Mouse (Mus musculus): Measurements from ENCODE around the gene Slc46a2. TPM values are rescaled to one million over a fixed set of nuclear protein-coding genes. Genes with fewer than 3 reads are reported as not detected.

Gene Slc46a2
- total RNA-seq, 2 experiments from 2014 or later: not detected

DNA sequence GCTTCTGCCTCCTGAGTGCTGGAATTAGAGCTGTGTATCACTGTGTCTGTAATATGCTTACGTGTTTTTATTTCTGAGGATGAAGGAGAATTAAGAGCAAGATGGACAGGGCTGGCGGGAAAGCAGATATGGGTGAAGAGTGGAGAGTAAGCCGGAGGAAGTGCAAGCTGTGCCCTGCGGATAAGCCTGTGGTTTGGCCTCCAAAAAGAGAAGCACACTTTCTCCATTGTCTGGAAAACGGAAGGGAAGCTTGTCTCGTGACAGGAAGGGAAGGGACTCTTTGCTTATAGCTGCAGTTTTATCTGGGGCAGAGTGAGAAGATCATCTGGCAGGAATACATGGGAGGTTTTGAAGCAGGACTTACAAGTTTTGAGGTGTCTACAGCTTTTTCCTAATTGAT lies 51.0 kb downstream of the Slc46a2 start:
- ATAC-seq (replicated peaks; ENCODE audit: low FRiP score, low TSS enrichment, poor library complexity, severe bottlenecking): peak; percentile 96

GRCm38 (mm10) chr4:59862335-59862734 lies 52.5 kb downstream of the Slc46a2 start:
- ATAC-seq (replicated peaks; ENCODE audit: low FRiP score, low TSS enrichment, poor library complexity, severe bottlenecking): no peak

DNA sequence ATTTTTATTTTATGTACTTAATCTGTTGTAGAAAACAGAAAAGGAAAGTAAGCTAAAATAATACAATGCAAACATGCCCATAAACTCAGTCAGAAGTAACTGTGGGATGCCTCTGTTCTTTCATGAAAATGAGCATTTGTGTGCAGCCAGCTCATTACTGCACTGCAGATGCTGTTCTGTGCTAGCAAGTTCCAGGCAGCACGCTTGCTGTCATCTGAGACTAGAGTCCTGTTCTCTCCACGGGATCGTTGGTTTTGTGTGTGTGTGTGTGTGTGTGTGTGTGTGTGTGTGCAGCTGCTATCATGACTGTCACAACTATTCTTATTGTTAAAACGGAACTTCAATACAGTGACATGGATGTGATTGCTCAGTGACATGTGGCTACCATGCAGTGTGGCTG lies 53.0 kb downstream of the Slc46a2 start:
- ATAC-seq (replicated peaks; ENCODE audit: low FRiP score, low TSS enrichment, poor library complexity, severe bottlenecking): no peak

DNA sequence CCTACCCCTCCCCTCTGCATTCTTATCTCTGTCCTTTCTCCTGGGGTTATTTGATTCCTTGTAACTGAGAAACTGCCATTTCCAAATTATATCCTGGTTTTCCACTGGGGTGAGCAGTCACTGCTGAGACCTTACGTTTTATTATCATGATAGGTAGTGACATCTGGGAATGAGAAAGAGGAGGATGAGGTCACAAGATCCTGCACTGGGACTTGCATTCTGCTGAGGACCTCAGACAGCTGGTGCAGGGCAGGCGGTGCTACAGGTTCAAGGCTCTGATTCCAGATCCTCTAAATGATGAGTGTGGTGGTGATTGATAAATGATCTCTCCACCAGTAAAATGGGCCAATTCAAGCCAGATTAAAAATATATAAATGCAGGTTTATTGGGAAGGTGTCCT lies 54.4 kb downstream of the Slc46a2 start:
- ATAC-seq (replicated peaks; ENCODE audit: low FRiP score, low TSS enrichment, poor library complexity, severe bottlenecking): no peak

DNA sequence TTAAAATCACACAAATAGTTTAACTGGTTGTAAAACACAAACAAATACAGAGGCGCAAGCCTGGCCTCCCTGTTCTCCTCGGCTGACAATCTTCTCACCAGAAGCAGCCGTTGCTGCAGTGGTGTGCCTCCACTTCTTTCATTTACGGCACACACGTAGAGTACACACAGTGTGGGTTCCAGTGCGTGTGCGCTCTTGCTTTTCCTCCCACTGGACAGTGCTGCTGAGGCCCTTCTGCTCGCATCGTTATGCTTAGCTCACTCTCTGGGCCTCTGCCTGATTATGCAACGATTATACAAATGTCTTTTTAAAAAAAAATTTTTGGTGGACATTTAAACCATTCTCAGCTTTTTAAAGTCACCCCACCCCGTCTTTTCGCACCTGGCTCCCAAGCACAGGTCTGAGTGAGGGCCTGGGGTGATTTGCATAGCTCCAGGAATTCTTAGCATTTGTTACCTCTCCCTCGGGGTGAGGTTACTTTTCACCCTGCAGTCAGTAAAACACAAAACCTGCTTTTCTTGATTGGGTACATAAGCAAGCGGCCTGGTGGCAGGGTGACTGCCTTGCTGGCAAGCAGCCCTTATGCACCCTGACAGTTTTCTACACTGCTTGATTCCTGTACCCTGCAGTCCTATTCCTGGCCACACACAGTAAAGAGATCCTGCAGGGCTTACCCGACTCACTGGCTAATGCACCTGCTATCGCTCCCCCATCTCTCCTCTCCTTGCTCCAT lies 55.0 kb downstream of the Slc46a2 start:
- ATAC-seq (replicated peaks; ENCODE audit: low FRiP score, low TSS enrichment, poor library complexity, severe bottlenecking): no peak

Other genes starting within 250 kb of the Slc46a2 start
- 44.1 and 47.2 TPM in 2 replicates for gene Inip, start 113.5 kb downstream of the Slc46a2 start, total RNA-seq (2014; fragmentation: Nextera tagmentation)
- 41.4 and 52.0 TPM in 2 replicates for gene Inip, start 113.5 kb downstream of the Slc46a2 start, total RNA-seq (2017)
- gene Snx30, start 109.2 kb downstream of the Slc46a2 start, total RNA-seq (2014; fragmentation: Nextera tagmentation): 6.6 and 11.2 TPM in 2 replicates
- gene Snx30, start 109.2 kb downstream of the Slc46a2 start, total RNA-seq (2017): 4.9 and 13.2 TPM in 2 replicates
- gene Mup4, start 45.7 kb upstream of the Slc46a2 start, total RNA-seq (2014; fragmentation: Nextera tagmentation): not detected in 2 replicates
- gene Mup4, start 45.7 kb upstream of the Slc46a2 start, total RNA-seq (2017): not detected in 2 replicates
- gene Mup6, start 49.2 kb upstream of the Slc46a2 start, total RNA-seq (2014; fragmentation: Nextera tagmentation): not detected in 2 replicates
- gene Mup6, start 49.2 kb upstream of the Slc46a2 start, total RNA-seq (2017): not detected in 2 replicates
- not detected in 2 replicates for gene Mup7, start 155.4 kb upstream of the Slc46a2 start, total RNA-seq (2014; fragmentation: Nextera tagmentation)
- not detected in 2 replicates for gene Mup7, start 155.4 kb upstream of the Slc46a2 start, total RNA-seq (2017)
- not detected in 2 replicates for gene Mup2, start 239.2 kb upstream of the Slc46a2 start, total RNA-seq (2014; fragmentation: Nextera tagmentation)
- not detected in 2 replicates for gene Mup2, start 239.2 kb upstream of the Slc46a2 start, total RNA-seq (2017)

Measured in megakaryocyte-erythroid progenitor cell, adult 5-6 weeks (primary cell).